Mouse (Mus musculus) A20 (cell line): Measurements from ENCODE around the gene Vmn1r47.
"Not testable (repeated sequence)": the region's sequence is repeated elsewhere in the genome, so short reads cannot be mapped to it uniquely, and the experiment has no call there.

ENCODE experiments used
- DNase-seq: peaks from one replicate; pipeline ENCODE4 v3.0.0-alpha.2; 2011; ENCODE audit warnings: low read depth, low spot score

Gene Vmn1r47

GRCm38 (mm10) chr6:90015847-90016246 lies at the start of gene Vmn1r47:
TSS of gene Vmn1r47 (plus strand) at chr6:90016147.
- not testable (repeated sequence) for DNase-seq

DNA sequence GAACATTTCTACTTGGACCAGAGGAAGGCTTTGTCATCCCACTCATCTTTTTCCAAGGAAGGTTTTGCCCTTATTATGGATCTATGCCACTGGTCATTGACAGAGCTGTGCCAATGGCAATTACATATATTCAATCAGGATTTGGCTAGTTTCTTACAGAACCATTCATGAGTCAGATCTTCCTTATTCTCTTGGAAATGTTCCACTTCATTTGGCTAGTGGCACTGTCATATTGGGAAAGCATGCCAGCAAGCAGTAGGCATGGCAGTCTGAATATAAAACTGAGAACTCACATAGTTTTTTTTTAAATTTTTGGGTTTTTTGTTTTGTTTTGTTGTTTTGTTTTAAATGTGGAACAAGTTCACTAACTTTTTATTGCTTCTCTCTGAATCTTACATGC lies 49.6 kb upstream of the Vmn1r47 start:
- DNase-seq: no peak

DNA sequence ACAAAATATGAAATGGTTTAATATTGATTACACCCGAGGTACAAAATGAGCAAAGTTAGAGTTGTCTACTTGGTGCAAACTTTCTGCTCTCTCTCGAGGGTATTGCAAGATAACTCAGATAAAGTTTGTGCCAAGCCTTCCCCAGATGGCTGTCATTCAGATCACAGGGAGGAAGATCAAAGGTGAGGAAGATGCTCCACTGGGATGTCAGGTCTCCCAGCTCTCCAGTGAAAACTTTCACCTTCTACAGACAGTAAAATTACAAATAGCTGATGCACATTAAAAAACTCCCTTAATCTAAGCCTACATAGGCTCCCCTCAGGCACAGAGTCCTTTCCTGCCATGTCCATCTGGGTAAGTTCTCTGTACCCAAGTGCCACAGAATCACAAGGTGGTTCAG lies 46.9 kb upstream of the Vmn1r47 start, which contains the start of gene Vmn1r46:
Gene Vmn1r46, plus strand, starts transcription at position 301 of the 400 bp plus-strand sequence.
- DNase-seq: no peak

DNA sequence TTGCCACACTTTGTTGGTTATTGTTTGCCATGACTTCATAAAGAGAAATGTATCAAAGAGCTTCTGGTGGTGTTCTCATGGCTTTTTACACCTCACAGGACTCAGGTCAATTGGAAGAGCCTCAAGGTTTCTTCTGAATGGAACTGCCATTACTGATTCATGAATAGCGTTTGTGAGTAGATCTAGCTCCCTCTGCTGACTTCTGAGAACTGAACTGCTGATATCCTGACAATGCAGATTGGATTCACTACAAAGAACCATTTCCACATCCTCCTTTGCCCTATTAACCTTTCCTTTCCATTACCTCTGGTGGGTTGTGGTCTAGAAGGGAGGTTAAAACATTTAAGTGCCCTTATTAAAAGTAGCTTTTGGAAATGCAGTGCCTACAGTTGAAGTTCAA lies 30.0 kb upstream of the Vmn1r47 start:
- DNase-seq: no peak

DNA sequence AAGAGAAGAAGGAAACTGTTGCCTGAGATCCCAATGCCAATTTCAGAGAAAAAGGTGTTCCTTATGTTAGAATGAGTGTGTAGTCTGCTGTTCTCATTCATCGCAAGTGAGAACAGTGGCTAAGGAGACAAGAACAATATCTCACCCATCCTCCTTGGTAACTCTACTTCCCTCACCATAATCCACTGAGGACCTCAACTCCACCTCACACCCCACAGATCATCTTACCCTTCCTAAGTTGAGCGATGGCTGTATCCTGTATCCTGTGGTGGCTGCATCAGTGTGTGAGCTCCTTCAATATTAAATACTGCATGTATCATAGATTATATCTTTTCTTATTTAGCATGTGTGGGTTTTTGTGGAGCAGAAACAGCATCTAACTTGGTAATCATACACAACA lies 20.8 kb downstream of the Vmn1r47 start, which contains the start of gene Vmn1r48:
Gene Vmn1r48, minus strand, starts transcription at position 101 of the 400 bp plus-strand sequence.
- DNase-seq: not testable (repeated sequence)
